10 mouse cellular contexts compared by ENCODE assay signal in the genomic region with DNA sequence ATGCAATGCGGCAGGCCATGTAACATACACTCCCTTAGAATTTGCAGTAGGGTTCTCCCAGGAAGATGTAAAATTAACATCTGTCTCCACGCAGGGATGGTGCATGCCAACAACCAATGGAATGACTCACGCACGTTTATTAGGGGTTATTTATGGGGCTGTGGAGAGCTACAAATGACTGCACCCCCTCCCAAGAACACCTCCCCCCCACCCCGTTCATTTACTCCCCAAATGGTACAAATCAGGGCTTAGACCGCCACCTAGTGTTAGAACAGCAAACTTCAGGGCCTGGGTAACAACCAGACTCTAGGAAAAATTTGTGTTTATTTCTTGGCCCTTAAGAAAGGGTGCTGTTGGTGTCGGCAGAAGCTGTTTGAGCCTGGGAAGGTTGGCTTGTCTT. TPM values are rescaled to one million over a fixed set of nuclear protein-coding genes. Genes with fewer than 3 reads are reported as not detected.
DNase-seq lines count a peak whose midpoint lies in the region; ATAC-seq and TF ChIP-seq lines count a peak whose summit lies in the region.
"Had no signal": no experiment of that assay in that cellular context is flagged by ENCODE, and none has a peak within 500 bp of the region (broad histone marks: within the 10 kb centered on the region; RNA-seq: fewer than 3 reads in every experiment).

No protein-coding gene starts in this region.

- no peak for TF ChIP-seq POLR2A in brain, embryonic 14.5 days (IDR thresholded peaks at IDR 0.05; ENCODE audit: borderline replicate concordance, extremely low read depth, insufficient read depth, insufficient read length, poor library complexity, severe bottlenecking)

- H3K27ac ChIP-seq in intestine, embryonic 14.5 days (ENCODE audit: low read depth), result no peak overlapping the region
- H3K27ac ChIP-seq in intestine, embryonic 15.5 days, result no peak overlapping the region
- peak overlapping the region; percentile 55 for H3K27ac ChIP-seq in neural tube, embryonic 14.5 days (ENCODE audit: low read depth, low read length)

- H3K36me3 ChIP-seq in intestine, embryonic 14.5 days (ENCODE audit: control insufficient read depth, insufficient read depth, low read length), result no peaks in the 10 kb centered on the region
- H3K36me3 ChIP-seq in intestine, embryonic 15.5 days, result no peaks in the 10 kb centered on the region
- H3K36me3 ChIP-seq in E14TG2a.4 (ENCODE audit: insufficient read depth, low read length), result no peaks in the 10 kb centered on the region
- H3K36me3 ChIP-seq in neural tube, embryonic 14.5 days (ENCODE audit: control insufficient read depth, insufficient read depth, low read length), result no peaks in the 10 kb centered on the region

- ATAC-seq in intestine, embryonic 14.5 days (replicated peaks; ENCODE audit: low FRiP score, low TSS enrichment, low read depth), result no peak
- no peak for ATAC-seq in intestine, embryonic 15.5 days
- ATAC-seq in neural tube, embryonic 14.5 days (ENCODE audit: low read depth), result peak; percentile 60
- ATAC-seq in erythroblast, adult 5-6 weeks (replicated peaks; ENCODE audit: low FRiP score, poor library complexity, severe bottlenecking), result no peak

- H3K4me2 ChIP-seq in intestine, embryonic 14.5 days (ENCODE audit: low read length), result no peak overlapping the region
- H3K4me2 ChIP-seq in intestine, embryonic 15.5 days (replicated peaks), result no peak overlapping the region
- H3K4me2 ChIP-seq in neural tube, embryonic 14.5 days (ENCODE audit: low read depth, low read length), result peak overlapping the region; percentile 12; the same call in 1 of the 2 replicates

- H3K9ac ChIP-seq in intestine, embryonic 14.5 days (ENCODE audit: low read length), result no peak overlapping the region
- no peak overlapping the region for H3K9ac ChIP-seq in intestine, embryonic 15.5 days
- H3K9ac ChIP-seq in neural tube, embryonic 14.5 days (replicated peaks; ENCODE audit: low read depth, low read length), result no peak overlapping the region; the same call in 1 of the 2 replicates

- H3K4me3 ChIP-seq in intestine, embryonic 14.5 days (ENCODE audit: low read depth, low read length), result no peak overlapping the region
- no peak overlapping the region for H3K4me3 ChIP-seq in intestine, embryonic 15.5 days (replicated peaks)
- no peak overlapping the region for H3K4me3 ChIP-seq in E14TG2a.4 (replicated peaks; ENCODE audit: low read length)
- no peak overlapping the region for H3K4me3 ChIP-seq in neural tube, embryonic 14.5 days (ENCODE audit: low read depth, low read length)

- H3K9me3 ChIP-seq in intestine, embryonic 14.5 days (ENCODE audit: control insufficient read depth, low read length), result no peaks in the 10 kb centered on the region
- no peaks in the 10 kb centered on the region for H3K9me3 ChIP-seq in intestine, embryonic 15.5 days
- no peaks in the 10 kb centered on the region for H3K9me3 ChIP-seq in E14TG2a.4 (ENCODE audit: low read length)
- H3K9me3 ChIP-seq in neural tube, embryonic 14.5 days (ENCODE audit: control insufficient read depth, low read length), result no peaks in the 10 kb centered on the region

- no peaks in the 10 kb centered on the region for H3K27me3 ChIP-seq in intestine, embryonic 14.5 days (replicated peaks; ENCODE audit: control insufficient read depth, insufficient read depth, low read length)
- no peaks in the 10 kb centered on the region for H3K27me3 ChIP-seq in intestine, embryonic 15.5 days (replicated peaks)
- H3K27me3 ChIP-seq in E14TG2a.4 (ENCODE audit: insufficient read depth, low read length), result no peaks in the 10 kb centered on the region; the same call in 1 of the 2 replicates
- no peaks in the 10 kb centered on the region for H3K27me3 ChIP-seq in neural tube, embryonic 14.5 days (ENCODE audit: control insufficient read depth, insufficient read depth, low read length)

- 14% methylated on average over 7 of the region's 7 CpGs for WGBS in intestine, embryonic 14.5 days
- WGBS in intestine, embryonic 15.5 days, result 18% methylated on average over 7 of the region's 7 CpGs
- WGBS in neural tube, embryonic 14.5 days, result 10% methylated on average over 7 of the region's 7 CpGs

- peak; percentile 95 for TF ChIP-seq CTCF in E14TG2a.4 (conservative IDR thresholded peaks at IDR 0.05; ENCODE audit: low read length)
- peak; percentile 75; the same call in 1 of the 2 replicates for TF ChIP-seq CTCF in brain, embryonic 14.5 days (IDR thresholded peaks at IDR 0.05; ENCODE audit: borderline replicate concordance, extremely low read depth, insufficient read depth, insufficient read length)

- H3K4me1 ChIP-seq in intestine, embryonic 14.5 days (replicated peaks; ENCODE audit: control insufficient read depth, insufficient read depth, low read length), result peaks cover 4% of the 10 kb centered on the region; the same call in 1 of the 2 replicates
- H3K4me1 ChIP-seq in intestine, embryonic 15.5 days (replicated peaks), result peaks cover 7% of the 10 kb centered on the region
- H3K4me1 ChIP-seq in E14TG2a.4 (replicated peaks; ENCODE audit: low read depth, low read length), result peaks cover 17% of the 10 kb centered on the region
- peaks cover 5% of the 10 kb centered on the region; the same call in 1 of the 2 replicates for H3K4me1 ChIP-seq in neural tube, embryonic 14.5 days (ENCODE audit: control insufficient read depth, insufficient read depth, low read length)

- DNase-seq in intestine, embryonic 14.5 days (ENCODE audit: low spot score), result peak; percentile 81
- DNase-seq in brain, embryonic 14.5 days (ENCODE audit: low read depth), result peak; percentile 76
- peak; percentile 47 to 62 for DNase-seq in frontal cortex, postnatal 25 days (ENCODE audit: low spot score in 2 of 2)
- peak; percentile 72 to 77 for DNase-seq in layer of hippocampus, postnatal 14 days (ENCODE audit: low spot score in 2 of 2)

RNA-seq across cellular contexts. Expression of gene Pak4, which starts 3.7 kb away (rescaled TPM):
- polyA plus RNA-seq in intestine, embryonic 14.5 days (2014; fragmentation: Nextera tagmentation; extraction: Ambion mirVana), result 50.2 and 50.8 TPM in 2 replicates
- polyA plus RNA-seq in intestine, embryonic 15.5 days (2015; fragmentation: Nextera tagmentation; extraction: Ambion mirVana), result 51.7 and 53.1 TPM in 2 replicates
- polyA plus RNA-seq in brain, embryonic 14.5 days (2012; rRNA removed), result 18.9 and 21.3 TPM in 2 replicates
- total RNA-seq in layer of hippocampus, postnatal 14 days (2021), result 10 to 100 TPM; 11.6 to 14.6 TPM
- polyA plus RNA-seq in neural tube, embryonic 14.5 days (2014; fragmentation: Nextera tagmentation; extraction: Ambion mirVana), result 10.6 and 15.5 TPM in 2 replicates
- 3.1 and 3.5 TPM in 2 replicates for total RNA-seq in erythroblast, adult 5-6 weeks (2015; ENCODE audit: low replicate concordance)
- total RNA-seq in erythroblast, adult 5-6 weeks (2017; ENCODE audit: low replicate concordance), result 2.0 and 6.4 TPM in 2 replicates

RNA-seq across cellular contexts. Expression of gene Samd4b, which starts 3.7 kb away (rescaled TPM):
- polyA plus RNA-seq in intestine, embryonic 14.5 days (2014; fragmentation: Nextera tagmentation; extraction: Ambion mirVana), result 26.7 and 27.7 TPM in 2 replicates
- 18.9 and 19.5 TPM in 2 replicates for polyA plus RNA-seq in intestine, embryonic 15.5 days (2015; fragmentation: Nextera tagmentation; extraction: Ambion mirVana)
- polyA plus RNA-seq in brain, embryonic 14.5 days (2012; rRNA removed), result 83.9 and 92.0 TPM in 2 replicates
- total RNA-seq in layer of hippocampus, postnatal 14 days (2021), result 10 to 100 TPM; 69.5 to 71.6 TPM
- polyA plus RNA-seq in neural tube, embryonic 14.5 days (2014; fragmentation: Nextera tagmentation; extraction: Ambion mirVana), result 24.3 and 25.1 TPM in 2 replicates
- total RNA-seq in erythroblast, adult 5-6 weeks (2015; ENCODE audit: low replicate concordance), result 7.3 and 11.9 TPM in 2 replicates
- 3.1 and 4.8 TPM in 2 replicates for total RNA-seq in erythroblast, adult 5-6 weeks (2017; ENCODE audit: low replicate concordance)

RNA-seq across cellular contexts. Expression of gene Acp7, which starts 29.5 kb away (rescaled TPM):
- not detected in 2 replicates for polyA plus RNA-seq in intestine, embryonic 14.5 days (2014; fragmentation: Nextera tagmentation; extraction: Ambion mirVana)
- 0.06 TPM in 1 of 2 replicates, not detected in the other for polyA plus RNA-seq in intestine, embryonic 15.5 days (2015; fragmentation: Nextera tagmentation; extraction: Ambion mirVana)
- 0.11 and 0.30 TPM in 2 replicates for polyA plus RNA-seq in brain, embryonic 14.5 days (2012; rRNA removed)
- total RNA-seq in layer of hippocampus, postnatal 14 days (2021), result 1 to 10 TPM; 1.0 to 1.9 TPM
- polyA plus RNA-seq in neural tube, embryonic 14.5 days (2014; fragmentation: Nextera tagmentation; extraction: Ambion mirVana), result 0.19 TPM in 1 of 2 replicates, not detected in the other
- total RNA-seq in erythroblast, adult 5-6 weeks (2015; ENCODE audit: low replicate concordance), result not detected in 2 replicates
- not detected in 2 replicates for total RNA-seq in erythroblast, adult 5-6 weeks (2017; ENCODE audit: low replicate concordance)
- total RNA-seq: common myeloid progenitor, adult 5-6 weeks had no signal
- polyA plus RNA-seq: stomach, embryonic 14.5 days had no signal

RNA-seq across cellular contexts. Expression of gene Nccrp1, which starts 54.6 kb away (rescaled TPM):
- polyA plus RNA-seq in intestine, embryonic 14.5 days (2014; fragmentation: Nextera tagmentation; extraction: Ambion mirVana), result not detected in 2 replicates
- polyA plus RNA-seq in intestine, embryonic 15.5 days (2015; fragmentation: Nextera tagmentation; extraction: Ambion mirVana), result not detected in 2 replicates
- polyA plus RNA-seq in brain, embryonic 14.5 days (2012; rRNA removed), result 0.08 and 0.11 TPM in 2 replicates
- under 1 TPM; 0.33 to 0.62 TPM for total RNA-seq in layer of hippocampus, postnatal 14 days (2021)
- polyA plus RNA-seq in neural tube, embryonic 14.5 days (2014; fragmentation: Nextera tagmentation; extraction: Ambion mirVana), result 0.17 TPM in 1 of 2 replicates, not detected in the other
- 0.84 TPM in 1 of 2 replicates, not detected in the other for total RNA-seq in erythroblast, adult 5-6 weeks (2015; ENCODE audit: low replicate concordance)
- not detected in 2 replicates for total RNA-seq in erythroblast, adult 5-6 weeks (2017; ENCODE audit: low replicate concordance)
- polyA plus RNA-seq: stomach, embryonic 14.5 days had no signal
